Mouse (Mus musculus) lung, postnatal 0 days (tissue): Measurements from ENCODE around the gene Rel. TPM values are rescaled to one million over a fixed set of nuclear protein-coding genes. Genes with fewer than 3 reads are reported as not detected.

ENCODE experiments used
- ATAC-seq: fragments of 200-750 bp; cut with Nextera tagmentation; 2 replicates; pipeline ENCODE4 v1.8.0; 2017; ENCODE audit warnings: moderate library complexity
- DNase-seq: peaks from one replicate; pipeline ENCODE4 v3.0.0-alpha.2; 2016; ENCODE audit warnings: low spot score
- H3K27ac ChIP-seq: fragments of 300-500 bp; sonication (generic); 2 replicates; pipeline ENCODE4 v1.5.1; 2014; ENCODE audit warnings: antibody characterized with exemption, mild to moderate bottlenecking, low read length, mixed read lengths
- H3K27me3 ChIP-seq: fragments of 300-500 bp; sonication (generic); replicated peaks from 2 replicates; pipeline ENCODE4 v1.6.1; 2014; ENCODE audit warnings: low read length, mixed read lengths; ENCODE audit not compliant: insufficient read depth
- H3K36me3 ChIP-seq: fragments of 300-500 bp; sonication (generic); 2 replicates; pipeline ENCODE4 v1.6.1; 2014; ENCODE audit warnings: low read length, mixed read lengths; ENCODE audit not compliant: insufficient read depth
- H3K4me1 ChIP-seq: fragments of 300-500 bp; sonication (generic); 2 replicates; pipeline ENCODE4 v1.6.1; 2014; ENCODE audit warnings: antibody characterized with exemption, low read depth, low read length, mixed read lengths; ENCODE audit not compliant: insufficient read depth
- H3K4me2 ChIP-seq: fragments of 300-500 bp; sonication (generic); replicated peaks from 2 replicates; pipeline ENCODE4 v1.6.1; 2014; ENCODE audit warnings: low read depth, mild to moderate bottlenecking, low read length, moderate library complexity, mixed read lengths
- H3K4me3 ChIP-seq: fragments of 300-500 bp; sonication (generic); 2 replicates; pipeline ENCODE4 v1.5.1; 2014; ENCODE audit warnings: low read depth, low read length
- H3K9ac ChIP-seq: fragments of 300-500 bp; sonication (generic); replicated peaks from 2 replicates; pipeline ENCODE4 v1.6.1; 2014; ENCODE audit warnings: low read depth, mild to moderate bottlenecking
- H3K9me3 ChIP-seq: fragments of 300-500 bp; sonication (generic); 2 replicates; pipeline ENCODE4 v1.6.1; 2016; ENCODE audit warnings: low read length, mixed read lengths
- CTCF ChIP-seq: IDR thresholded peaks from 2 replicates; pipeline ENCODE4 v1.5.1; 2016; ENCODE audit warnings: antibody characterized with exemption, mild to moderate bottlenecking
- EP300 ChIP-seq: IDR thresholded peaks from 2 replicates; pipeline ENCODE4 v1.6.1; 2016; ENCODE audit warnings: antibody characterized with exemption, mild to moderate bottlenecking, control low read depth
- WGBS: fragments of 180-500 bp; shearing (Covaris S2); extraction: QIAGEN DNeasy Blood & Tissue Kit; methylation state at CpG from one replicate; pipeline ENCODE4 v1.1.7; 2014; 5-methylcytosine and 5-hydroxymethylcytosine counted together
- polyA plus RNA-seq: library from polyadenylated mRNA; unstranded; fragments of >200 nt; fragmentation: Nextera tagmentation; extraction: Ambion mirVana; gene quantifications from 2 replicates; pipeline ENCODE4 v1.2.1, GENCODE M21; 2015

The Rel gene
- polyA plus RNA-seq, 1 experiment from 2014 or later, result 1.1 TPM

DNA sequence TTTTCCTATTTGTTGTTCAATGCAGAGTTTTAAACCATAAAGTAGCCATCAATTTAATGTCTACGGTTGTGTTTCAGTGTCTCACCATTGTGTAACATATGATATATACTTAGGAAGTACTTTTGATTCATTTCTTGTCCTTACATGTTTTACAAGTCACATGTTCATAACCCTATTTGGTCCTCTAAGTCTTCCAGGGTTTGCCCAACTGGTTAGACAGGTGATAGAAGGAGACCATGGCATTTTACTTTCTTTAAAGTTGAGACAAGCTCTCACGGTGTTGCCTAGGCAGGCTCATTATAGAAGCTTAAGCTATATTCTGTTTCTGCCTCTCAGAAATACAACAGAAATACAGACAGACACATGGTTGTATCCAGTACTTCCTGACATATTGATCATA, 44.9 kb downstream of the Rel start:
- ATAC-seq, result no peak
- Histone ChIP-seq H3K36me3 (no peaks in the 10 kb centered on the region; the same call in 1 of the 2 replicates), H3K4me1 (no peaks in the 10 kb centered on the region), H3K27ac (no peak overlapping the region), H3K27me3 (no peaks in the 10 kb centered on the region), H3K4me3 (no peak overlapping the region), H3K9ac (no peak overlapping the region), H3K4me2 (no peak overlapping the region), H3K9me3 (no peaks in the 10 kb centered on the region)
- DNase-seq, result no peak
- 92% methylated on average over 2 of the region's 2 CpGs for WGBS
- no peak for TF ChIP-seq CTCF
- TF ChIP-seq EP300, result no peak

DNA sequence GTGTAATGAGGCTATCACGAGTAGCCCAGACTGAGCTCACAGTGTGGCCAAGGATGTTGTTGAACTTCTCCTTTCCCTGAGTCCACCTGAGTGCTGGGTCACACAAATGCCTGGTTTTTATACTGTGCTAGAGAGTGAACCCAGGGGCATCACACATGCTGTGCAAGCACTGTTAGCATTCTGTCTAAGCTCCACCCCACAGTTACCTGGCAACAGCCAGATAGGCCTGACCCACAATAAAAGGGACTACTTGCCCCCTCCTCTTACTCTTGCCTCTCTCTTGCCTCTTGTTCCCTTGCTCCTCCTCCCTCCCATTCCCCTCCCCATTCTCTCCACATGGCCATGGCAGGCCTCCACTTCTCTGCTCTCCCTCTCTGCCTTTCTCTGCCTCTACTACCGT, 48.4 kb downstream of the Rel start:
- Histone ChIP-seq H3K4me3 (no peak overlapping the region), H3K4me2 (no peak overlapping the region), H3K27ac (no peak overlapping the region), H3K36me3 (peaks cover 3% of the 10 kb centered on the region), H3K9me3 (no peaks in the 10 kb centered on the region), H3K9ac (no peak overlapping the region), H3K4me1 (no peaks in the 10 kb centered on the region), H3K27me3 (no peaks in the 10 kb centered on the region)
- ATAC-seq, result no peak
- WGBS, result 28% methylated on average over 2 of the region's 2 CpGs
- no peak for TF ChIP-seq EP300
- TF ChIP-seq CTCF, result no peak
- DNase-seq, result no peak

DNA sequence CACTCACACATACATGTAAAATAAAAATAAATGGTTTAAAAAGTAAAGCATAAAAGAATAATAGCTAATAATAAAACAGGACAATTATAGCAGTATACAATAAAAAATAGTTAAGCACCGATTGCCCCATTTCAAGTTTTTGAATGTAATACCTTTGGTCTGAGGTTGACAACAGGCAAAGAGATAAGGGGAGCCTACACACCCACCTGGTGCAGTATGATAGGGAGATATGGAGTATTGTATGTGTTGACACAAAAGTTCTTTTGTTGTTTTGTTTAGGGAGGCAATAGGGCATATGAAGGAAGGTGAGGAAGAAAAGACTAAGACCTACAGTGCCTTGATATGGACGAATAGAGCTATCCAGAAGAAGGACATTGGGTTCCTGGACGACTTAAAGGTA, 50.9 kb downstream of the Rel start:
- H3K27ac ChIP-seq, result no peak overlapping the region

DNA sequence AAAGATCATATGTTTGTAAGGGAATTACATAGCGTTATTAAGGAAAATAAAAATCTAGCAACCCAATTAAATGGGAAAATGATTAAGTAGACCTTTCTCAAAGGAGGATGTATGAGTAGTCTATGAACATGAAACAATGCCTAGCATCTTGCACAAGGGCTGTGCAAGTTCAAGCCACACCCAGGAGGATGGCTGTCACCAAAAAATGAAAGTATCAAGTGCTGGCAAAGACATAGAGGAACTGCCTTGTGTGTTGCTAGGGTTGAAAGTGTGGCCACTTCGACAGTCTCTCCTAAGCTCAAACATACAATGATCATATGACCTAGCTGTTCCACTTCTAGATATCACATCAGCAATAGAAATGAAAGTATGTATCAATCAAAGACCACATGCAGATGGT, 51.9 kb downstream of the Rel start:
- no peak for TF ChIP-seq EP300
- no peak for TF ChIP-seq CTCF
- peaks cover 13% of the 10 kb centered on the region for H3K36me3 ChIP-seq
- H3K27ac ChIP-seq, result no peak overlapping the region
- no peaks in the 10 kb centered on the region for H3K9me3 ChIP-seq
- DNase-seq (no peak), ATAC-seq (no peak)
- WGBS, result 94% methylated on average over 2 of the region's 2 CpGs
- no peaks in the 10 kb centered on the region for H3K27me3 ChIP-seq
- no peak overlapping the region for H3K4me2 ChIP-seq
- no peaks in the 10 kb centered on the region for H3K4me1 ChIP-seq
- H3K9ac ChIP-seq, result no peak overlapping the region
- H3K4me3 ChIP-seq, result no peak overlapping the region

More for the DNA sequence above, 50.9 kb downstream of the Rel start:
- Histone ChIP-seq H3K9me3 (no peaks in the 10 kb centered on the region), H3K27me3 (no peaks in the 10 kb centered on the region), H3K36me3 (peaks cover 11% of the 10 kb centered on the region), H3K4me3 (no peak overlapping the region), H3K9ac (no peak overlapping the region), H3K4me1 (no peaks in the 10 kb centered on the region), H3K4me2 (no peak overlapping the region)
- DNase-seq (no peak), ATAC-seq (no peak)
- TF ChIP-seq EP300 (no peak), CTCF (no peak)
- WGBS, result 90% methylated on average over 3 of the region's 3 CpGs

DNA sequence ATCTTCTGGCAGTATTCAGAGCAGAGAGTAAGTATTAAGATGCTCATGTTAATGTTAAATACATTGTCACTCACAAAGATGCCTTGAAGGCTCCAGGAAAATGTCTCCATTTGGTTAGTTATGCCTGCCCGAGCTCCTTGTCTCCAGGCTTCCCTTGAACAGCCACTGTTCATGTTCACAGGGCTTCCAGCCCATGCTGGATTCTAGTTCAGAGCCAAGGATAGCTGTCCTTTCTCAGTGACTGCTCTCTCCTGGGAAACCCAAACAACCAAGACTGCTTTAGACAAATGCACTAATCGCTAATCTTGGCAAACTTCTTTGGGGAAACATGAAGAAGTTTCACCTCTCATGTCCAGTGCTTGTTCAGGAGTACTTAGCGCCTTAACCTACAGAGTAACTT, 58.5 kb downstream of the Rel start:
- Histone ChIP-seq H3K4me3 (no peak overlapping the region), H3K9ac (no peak overlapping the region), H3K4me2 (no peak overlapping the region), H3K4me1 (no peaks in the 10 kb centered on the region), H3K27ac (no peak overlapping the region), H3K9me3 (no peaks in the 10 kb centered on the region), H3K36me3 (peaks cover 36% of the 10 kb centered on the region; the same call in 1 of the 2 replicates), H3K27me3 (no peaks in the 10 kb centered on the region)
- TF ChIP-seq CTCF, result no peak
- TF ChIP-seq EP300, result no peak
- no peak for DNase-seq
- no peak for ATAC-seq
- 86% methylated on average over 3 of the region's 3 CpGs for WGBS

DNA sequence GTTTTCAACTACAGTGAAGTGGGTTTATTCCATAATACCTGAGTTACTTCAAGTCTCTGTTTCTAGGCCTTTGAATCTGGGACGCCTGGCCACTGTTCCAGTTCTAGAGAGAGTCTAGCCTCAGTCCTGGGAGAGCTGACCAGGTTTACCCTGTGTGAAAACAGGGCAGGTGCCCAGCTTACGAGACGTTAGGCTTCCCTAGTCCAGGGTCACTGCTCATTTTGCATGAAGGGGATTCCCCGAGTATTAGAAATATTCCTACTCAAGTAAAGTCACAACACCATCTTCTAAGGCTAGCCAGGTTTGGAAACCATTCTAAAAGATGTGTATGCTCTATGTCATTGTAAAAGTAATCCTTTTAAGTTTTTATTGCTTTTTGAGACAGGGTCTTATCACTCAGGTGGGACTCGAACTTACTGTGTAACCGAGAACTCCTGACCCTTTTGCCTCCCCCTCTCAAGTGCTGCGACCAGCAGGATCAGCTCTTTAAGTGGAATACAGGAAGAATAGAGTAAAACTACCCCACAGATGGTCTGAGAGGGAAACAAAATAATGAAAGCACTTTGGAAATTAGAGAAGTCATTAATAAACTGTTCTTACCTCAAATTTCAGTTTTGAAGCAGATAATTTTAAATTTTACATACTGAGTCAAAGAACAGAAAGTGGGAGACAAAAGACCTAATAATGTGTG, 66.0 kb downstream of the Rel start:
- Histone ChIP-seq H3K4me2 (no peak overlapping the region), H3K36me3 (peaks cover 4% of the 10 kb centered on the region; the same call in 1 of the 2 replicates), H3K4me1 (no peaks in the 10 kb centered on the region), H3K9me3 (no peaks in the 10 kb centered on the region), H3K27me3 (no peaks in the 10 kb centered on the region), H3K27ac (no peak overlapping the region), H3K4me3 (no peak overlapping the region), H3K9ac (no peak overlapping the region)
- DNase-seq (no peak), ATAC-seq (no peak)
- no peak for TF ChIP-seq EP300
- no peak for TF ChIP-seq CTCF
- WGBS, result 84% methylated on average over 7 of the region's 7 CpGs
